Mouse (Mus musculus) gastrocnemius, adult 18-20 months (tissue): ENCODE results near the gene Krt87. TPM values are rescaled to one million over a fixed set of nuclear protein-coding genes. Genes with fewer than 3 reads are reported as not detected.

Source experiments
- DNase-seq: peaks from one replicate; pipeline ENCODE4 v3.0.0; 2021; ENCODE audit warnings: low spot score
- total RNA-seq, 2 experiments: library from RNA; stranded (reverse); gene quantifications; 2 replicates each; pipeline ENCODE4 v1.2.3; 2021

Krt87 gene
- total RNA-seq, 2 experiments from 2014 or later, result not detected

- no peak for DNase-seq
These were observed 17.7 kb downstream of the Krt87 start for GRCm38 (mm10) chr15:101420903-101421302.

- no peak for DNase-seq
These were observed 19.7 kb downstream of the Krt87 start for GRCm38 (mm10) chr15:101418950-101419349.

DNA sequence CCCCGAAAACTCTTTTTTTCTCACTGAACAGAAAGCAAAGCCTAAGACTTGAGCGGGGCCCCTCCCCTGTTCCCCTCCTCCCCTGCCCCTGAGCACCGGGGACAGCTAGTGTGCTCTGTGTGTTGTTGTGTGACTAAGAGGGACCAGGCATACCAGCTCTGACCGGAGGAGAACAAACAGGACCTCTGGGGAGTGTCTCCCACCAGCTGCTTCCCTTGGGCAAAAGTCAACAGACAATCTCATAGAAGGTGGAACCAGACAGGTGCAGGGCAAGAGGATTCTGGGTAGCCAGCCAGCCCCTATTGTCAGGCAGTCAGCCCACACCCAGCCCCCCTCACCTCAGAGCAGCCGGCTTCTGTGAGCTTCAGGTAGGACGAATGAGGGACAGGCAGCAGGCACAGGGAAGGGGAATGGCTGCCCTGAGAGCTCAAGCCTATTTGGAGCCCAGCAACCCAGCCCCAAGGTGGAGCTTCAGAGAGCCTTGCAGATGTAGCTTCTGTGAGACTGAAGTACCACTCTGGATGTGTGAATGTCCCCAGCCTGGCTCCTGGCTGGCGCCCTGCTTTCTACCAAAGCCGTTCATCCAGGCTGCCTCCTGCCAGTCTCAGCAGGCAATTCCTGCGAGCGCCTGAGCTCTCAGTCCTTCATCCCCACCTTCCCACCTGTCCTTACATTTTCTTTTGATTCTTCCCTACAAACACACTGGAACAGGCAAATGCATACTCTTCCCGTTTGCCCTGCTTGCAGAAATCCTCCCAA, 23.6 kb downstream of the Krt87 start:
- no peak for DNase-seq

GRCm38 (mm10) chr15:101413916-101414635, 24.5 kb downstream of the Krt87 start:
- no peak for DNase-seq

GRCm38 (mm10) chr15:101412188-101412587, 26.4 kb downstream of the Krt87 start:
- DNase-seq, result no peak

DNA sequence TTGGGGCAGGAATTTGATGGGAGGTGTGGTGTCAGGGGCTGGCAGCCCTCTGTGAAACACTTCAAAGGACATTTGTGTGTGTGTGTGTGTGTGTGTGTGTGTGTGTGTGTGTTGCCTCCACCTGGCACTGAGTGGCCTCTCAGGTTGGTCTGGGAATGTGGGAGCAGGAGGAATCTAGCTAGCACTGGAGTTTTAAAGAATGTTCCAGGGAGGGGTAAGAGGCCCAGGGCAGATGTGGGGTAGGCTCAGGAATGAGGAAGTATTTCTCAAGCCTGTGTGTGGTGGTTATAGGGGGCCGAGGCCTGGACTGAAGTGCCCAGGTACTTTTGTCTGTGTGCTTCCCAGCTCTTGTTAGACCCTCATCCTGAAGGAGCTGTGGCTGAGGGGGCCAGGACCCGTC, 27.8 kb downstream of the Krt87 start, which contains the start of gene Krt7:
Gene Krt7, plus strand, starts transcription at position 269 of the 400 bp plus-strand sequence.
- DNase-seq, result no peak

GRCm38 (mm10) chr15:101398269-101398668, 40.3 kb downstream of the Krt87 start:
- no peak for DNase-seq

GRCm38 (mm10) chr15:101397683-101398082, 40.9 kb downstream of the Krt87 start:
- DNase-seq, result no peak

DNA sequence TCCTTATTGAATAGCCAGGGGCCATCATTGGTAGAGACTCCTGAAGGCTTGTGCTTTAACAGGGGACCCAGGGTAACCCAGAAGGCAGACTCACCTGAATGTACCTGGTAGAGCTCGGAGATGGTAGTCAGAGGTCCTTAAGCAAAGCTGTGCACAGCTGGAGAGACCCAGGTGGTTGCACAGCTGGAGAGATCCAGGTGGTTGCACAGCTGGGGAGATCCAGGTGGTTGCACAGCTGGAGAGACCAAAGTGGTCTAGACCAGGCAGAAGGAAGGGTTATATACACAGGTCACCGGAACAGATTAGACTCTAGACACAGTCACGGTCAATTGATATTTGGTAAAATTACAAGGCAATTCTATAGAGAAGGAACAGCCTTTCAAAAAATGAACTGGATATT, 41.7 kb downstream of the Krt87 start:
- no peak for DNase-seq

DNA sequence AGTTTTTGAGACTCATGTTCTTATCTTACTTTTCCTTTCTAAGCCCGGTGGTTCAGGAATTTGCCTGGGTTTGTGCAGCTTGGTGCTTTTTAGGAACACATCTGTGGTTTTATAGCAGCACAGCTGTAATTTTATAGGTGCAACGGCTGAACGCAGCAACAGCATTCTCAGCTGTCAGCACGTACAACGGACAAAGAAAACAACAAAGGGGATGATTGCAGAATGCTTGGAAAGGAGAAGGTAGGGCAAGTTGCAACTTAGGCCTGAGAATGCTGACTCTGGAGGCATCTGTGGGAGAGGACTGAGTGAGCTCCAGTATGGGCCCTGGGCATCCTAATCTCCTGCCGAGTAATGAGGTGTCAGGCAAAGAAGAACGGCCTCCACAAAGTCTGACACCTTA, 42.1 kb downstream of the Krt87 start:
- no peak for DNase-seq

DNA sequence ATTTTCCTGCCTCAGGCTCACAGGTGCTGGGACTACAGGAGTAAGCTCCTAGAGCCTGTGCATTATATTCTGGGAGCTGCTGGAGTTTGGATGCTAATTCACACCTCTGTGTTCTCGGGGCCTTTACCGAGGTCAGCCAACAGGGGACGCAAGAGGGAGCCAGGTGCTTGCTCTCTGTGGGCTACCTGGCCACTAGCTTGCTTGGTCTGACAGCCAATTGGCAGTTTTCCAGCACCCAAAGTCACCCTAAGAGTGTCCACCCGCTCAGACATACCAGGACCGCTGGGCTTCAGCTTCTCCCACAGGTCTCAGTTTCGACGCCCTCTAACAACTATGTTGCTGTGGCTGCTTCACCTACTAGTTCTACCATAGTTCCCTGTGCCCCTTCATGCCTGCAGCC, 43.7 kb downstream of the Krt87 start:
- DNase-seq, result no peak

GRCm38 (mm10) chr15:101392251-101392650, 46.4 kb downstream of the Krt87 start:
- DNase-seq, result no peak

GRCm38 (mm10) chr15:101390203-101390602, 48.4 kb downstream of the Krt87 start:
- DNase-seq, result no peak

DNA sequence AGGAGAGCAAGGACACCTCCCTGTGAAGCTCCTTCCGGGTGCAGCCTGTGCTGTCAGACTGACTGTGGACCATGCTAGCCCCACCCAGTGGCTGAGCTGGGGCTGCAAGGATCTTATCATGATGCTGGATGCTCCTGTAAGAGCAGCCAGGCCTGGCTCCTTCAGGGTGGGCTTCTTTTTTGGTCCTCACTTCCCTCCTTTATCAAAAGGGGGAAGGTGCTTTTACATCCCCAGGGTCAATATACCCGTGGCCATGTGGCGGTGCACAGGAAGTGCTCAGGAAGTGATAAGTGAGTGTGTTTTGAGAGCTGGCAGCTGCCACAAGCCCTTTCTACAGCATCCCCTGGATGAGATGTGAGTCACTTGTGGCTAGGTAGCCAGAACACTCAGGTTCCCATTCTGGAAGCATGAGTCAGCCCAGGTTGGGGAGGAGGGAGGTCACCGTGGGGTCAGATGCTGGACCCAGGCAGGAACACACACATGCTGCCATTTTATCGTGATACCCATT, 50.5 kb downstream of the Krt87 start:
- DNase-seq, result no peak

DNA sequence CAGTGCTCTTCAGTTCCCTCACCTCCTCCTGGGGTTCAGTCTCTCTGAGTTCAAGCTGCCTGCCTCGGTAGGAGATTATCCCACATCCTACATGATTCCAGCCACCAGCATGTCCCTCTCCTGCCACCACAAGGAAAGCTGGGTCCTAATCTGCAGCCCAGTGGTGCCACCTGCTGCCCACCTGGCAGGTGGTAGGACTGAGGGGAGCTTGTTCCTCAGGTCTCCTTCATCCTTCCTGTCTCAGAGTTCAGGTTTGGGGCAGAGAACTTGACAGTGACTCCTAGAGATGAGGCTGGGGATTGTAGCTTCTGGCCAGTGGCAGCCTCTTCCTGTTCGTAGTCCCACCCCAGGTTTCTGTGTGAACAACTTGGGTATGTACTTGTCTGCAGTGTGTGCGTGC, 51.4 kb downstream of the Krt87 start:
- DNase-seq, result no peak

GRCm38 (mm10) chr15:101385064-101385463, 53.5 kb downstream of the Krt87 start:
- peak; percentile 76 for DNase-seq

DNA sequence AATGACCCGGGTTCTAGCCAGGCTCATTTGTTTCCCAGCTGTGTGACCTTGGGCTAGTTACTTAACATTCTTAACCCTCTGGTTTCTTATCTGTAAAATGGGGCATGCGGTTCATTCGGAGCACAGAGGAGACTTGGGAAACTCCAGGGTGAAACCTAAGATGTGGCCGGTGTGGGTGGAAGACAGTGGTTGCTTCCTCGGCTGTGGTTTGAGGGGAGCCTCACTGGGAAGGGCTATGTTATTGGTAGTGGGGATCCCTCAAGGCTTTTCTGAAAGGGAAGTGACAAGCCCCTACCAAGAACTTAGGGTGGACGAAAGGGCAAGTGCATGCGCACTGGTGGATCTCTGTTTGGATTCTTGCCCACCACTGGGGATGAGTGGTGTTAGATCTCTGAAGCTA, 54.0 kb downstream of the Krt87 start:
- DNase-seq, result no peak

- peak; percentile 80 for DNase-seq
These were observed 55.8 kb downstream of the Krt87 start for GRCm38 (mm10) chr15:101382811-101383210.

- DNase-seq, result peak; percentile 74
These were observed 56.8 kb downstream of the Krt87 start for GRCm38 (mm10) chr15:101381758-101382157.
